ENCODE assay signal across 11 mouse cellular contexts in the genomic region with DNA sequence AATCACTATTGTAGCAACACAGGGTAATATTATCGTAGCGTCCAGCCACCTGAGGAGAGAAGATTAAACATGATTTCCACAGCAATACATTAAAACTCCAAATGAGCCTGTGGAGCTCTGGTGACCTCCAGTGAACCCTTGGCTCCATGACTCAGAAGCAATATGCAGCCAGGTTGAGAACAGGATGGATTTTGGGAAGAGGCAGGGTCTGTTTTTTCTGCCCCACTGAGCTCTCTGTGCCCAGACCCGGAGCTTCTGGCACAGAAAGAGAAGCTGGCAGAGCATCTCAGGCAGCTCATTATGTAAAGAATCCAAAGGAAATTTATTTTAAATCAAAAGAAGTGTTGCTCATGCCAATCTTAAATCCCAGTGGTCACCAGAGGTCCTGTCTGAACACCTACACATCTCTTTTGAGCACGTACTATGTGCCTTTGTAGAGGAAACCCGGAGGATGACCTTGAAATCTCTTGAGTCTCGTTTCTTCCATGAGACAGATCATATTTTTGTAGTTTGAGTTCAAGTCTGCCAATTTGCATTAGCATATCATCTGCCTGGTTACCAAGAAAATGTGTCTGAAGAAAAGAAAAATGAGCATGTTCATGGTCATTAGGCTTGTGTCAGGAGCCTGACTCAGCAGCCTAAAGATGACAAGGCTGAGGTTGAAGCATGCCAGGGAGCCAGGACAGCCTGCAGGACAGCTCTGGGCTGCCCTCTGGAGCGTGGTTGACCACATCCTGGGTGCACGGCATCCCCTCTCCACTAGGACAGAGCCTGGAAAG.
DNase-seq lines count a peak whose midpoint lies in the region; ATAC-seq lines count a peak whose summit lies in the region.
"Had no signal": no experiment of that assay in that cellular context is flagged by ENCODE, and none has a peak within 500 bp of the region (broad histone marks: within the 10 kb centered on the region; RNA-seq: fewer than 3 reads in every experiment).

No protein-coding gene starts in this region.

- H3K4me1 ChIP-seq in forebrain, embryonic 15.5 days: peaks cover 5% of the 10 kb centered on the region; the same call in 1 of the 2 replicates
- no peaks in the 10 kb centered on the region for H3K4me1 ChIP-seq in forebrain, embryonic 11.5 days (replicated peaks; ENCODE audit: control insufficient read depth, insufficient read depth, low read length)
- H3K4me1 ChIP-seq: liver, embryonic 15.5 days had no signal

- no peak overlapping the region for H3K4me3 ChIP-seq in forebrain, embryonic 15.5 days
- no peak overlapping the region for H3K4me3 ChIP-seq in forebrain, embryonic 11.5 days (ENCODE audit: low read depth, low read length)
- H3K4me3 ChIP-seq: liver, embryonic 15.5 days had no signal

- H3K9ac ChIP-seq in forebrain, embryonic 15.5 days (replicated peaks): no peak overlapping the region
- H3K9ac ChIP-seq in forebrain, embryonic 11.5 days (ENCODE audit: low read length): no peak overlapping the region
- H3K9ac ChIP-seq: liver, embryonic 15.5 days had no signal

- H3K36me3 ChIP-seq in forebrain, embryonic 15.5 days: no peaks in the 10 kb centered on the region
- no peaks in the 10 kb centered on the region for H3K36me3 ChIP-seq in forebrain, embryonic 11.5 days (ENCODE audit: control insufficient read depth, insufficient read depth, low read length)
- H3K36me3 ChIP-seq: liver, embryonic 15.5 days had no signal

- H3K9me3 ChIP-seq in forebrain, embryonic 15.5 days: no peaks in the 10 kb centered on the region
- H3K9me3 ChIP-seq in forebrain, embryonic 11.5 days (ENCODE audit: control insufficient read depth, low read length): no peaks in the 10 kb centered on the region
- H3K9me3 ChIP-seq: liver, embryonic 15.5 days had no signal

- H3K4me2 ChIP-seq in forebrain, embryonic 15.5 days (replicated peaks): no peak overlapping the region
- no peak overlapping the region for H3K4me2 ChIP-seq in forebrain, embryonic 11.5 days (ENCODE audit: low read depth, low read length, severe bottlenecking)
- H3K4me2 ChIP-seq: liver, embryonic 15.5 days had no signal

- no peaks in the 10 kb centered on the region for H3K27me3 ChIP-seq in forebrain, embryonic 15.5 days
- H3K27me3 ChIP-seq in forebrain, embryonic 11.5 days (ENCODE audit: control insufficient read depth, insufficient read depth, low read length): no peaks in the 10 kb centered on the region
- H3K27me3 ChIP-seq: CH12.LX; liver, embryonic 15.5 days had no signal

- ATAC-seq in forebrain, embryonic 15.5 days (replicated peaks): peak; percentile 78
- ATAC-seq in forebrain, embryonic 11.5 days (replicated peaks; ENCODE audit: low FRiP score): no peak

- no peak for DNase-seq in forebrain, embryonic 11.5 days (ENCODE audit: low spot score)
- DNase-seq in 416B (ENCODE audit: low read depth): peak; percentile 43
- peak; percentile 30 for DNase-seq in cerebellum, adult 11-12 months
- DNase-seq in left cerebral cortex, adult 8-10 months (ENCODE audit: low spot score in 2 of 2): peak; percentile 5 to 9
- DNase-seq in urinary bladder, postnatal 14 days (ENCODE audit: low spot score): no peak
- no peak for DNase-seq in kidney, adult 11 months
- no peak for DNase-seq in heart, adult 11 months
- DNase-seq: kidney, adult 18-20 months had no signal

- no peak overlapping the region for H3K27ac ChIP-seq in forebrain, embryonic 15.5 days (replicated peaks)
- no peak overlapping the region for H3K27ac ChIP-seq in forebrain, embryonic 11.5 days (ENCODE audit: low read depth, low read length)
- H3K27ac ChIP-seq: liver, embryonic 15.5 days had no signal

- WGBS in forebrain, embryonic 15.5 days: 72% methylated on average over 8 of the region's 8 CpGs
- WGBS in forebrain, embryonic 11.5 days: 87% methylated on average over 8 of the region's 8 CpGs

Comparison
In these comparisons a context has a peak if more than half of its experiments do, and no peak if none do; other contexts are left out.
1. DNase-seq: peak in 416B (single experiment), cerebellum, adult 11-12 months (single experiment) and left cerebral cortex, adult 8-10 months (2 of 2); none in forebrain, embryonic 11.5 days (single experiment), urinary bladder, postnatal 14 days (single experiment), kidney, adult 11 months (single experiment) and heart, adult 11 months (single experiment).